Mouse (Mus musculus): ENCODE results near the gene Hdgfl2. TPM values are rescaled to one million over a fixed set of nuclear protein-coding genes. Genes with fewer than 3 reads are reported as not detected.
A peak's percentile ranks its signal among the peaks of the same experiment; 100 is the strongest.
"Not testable (repeated sequence)": the region's sequence is repeated elsewhere in the genome, so short reads cannot be mapped to it uniquely, and the experiment has no call there.

Gene Hdgfl2
- polyA plus RNA-seq, 1 experiment from 2014 or later, result 150 TPM

- not testable (repeated sequence) for H3K9me3 ChIP-seq (ENCODE audit: control insufficient read depth, low read length); H3K9ac ChIP-seq (ENCODE audit: low read length); H3K4me2 ChIP-seq (ENCODE audit: low read depth, low read length, severe bottlenecking); H3K4me3 ChIP-seq (ENCODE audit: low read depth, low read length); H3K36me3 ChIP-seq (ENCODE audit: control insufficient read depth, insufficient read depth, low read length); DNase-seq (ENCODE audit: low spot score); ATAC-seq (replicated peaks; ENCODE audit: low FRiP score); H3K4me1 ChIP-seq (replicated peaks; ENCODE audit: control insufficient read depth, insufficient read depth, low read length); H3K27ac ChIP-seq (ENCODE audit: low read depth, low read length); H3K27me3 ChIP-seq (ENCODE audit: control insufficient read depth, insufficient read depth, low read length)
- WGBS, result 97% methylated on average over 4 of the region's 4 CpGs
Observed at GRCm38 (mm10) chr17:56106436-56106835, 27.0 kb downstream of the Hdgfl2 start.

- H3K9ac ChIP-seq (ENCODE audit: low read length), result no peak overlapping the region
- DNase-seq (ENCODE audit: low spot score) (no peak), ATAC-seq (replicated peaks; ENCODE audit: low FRiP score) (no peak)
- no peaks in the 10 kb centered on the region for H3K4me1 ChIP-seq (replicated peaks; ENCODE audit: control insufficient read depth, insufficient read depth, low read length)
- H3K36me3 ChIP-seq (ENCODE audit: control insufficient read depth, insufficient read depth, low read length), result no peaks in the 10 kb centered on the region; the same call in 1 of the 2 replicates
- H3K4me3 ChIP-seq (ENCODE audit: low read depth, low read length), result no peak overlapping the region
- H3K27ac ChIP-seq (ENCODE audit: low read depth, low read length), result no peak overlapping the region
- H3K4me2 ChIP-seq (ENCODE audit: low read depth, low read length, severe bottlenecking), result no peak overlapping the region
- 83% methylated on average over 4 of the region's 4 CpGs for WGBS
- H3K27me3 ChIP-seq (ENCODE audit: control insufficient read depth, insufficient read depth, low read length), result no peaks in the 10 kb centered on the region
- no peaks in the 10 kb centered on the region for H3K9me3 ChIP-seq (ENCODE audit: control insufficient read depth, low read length)
Observed at GRCm38 (mm10) chr17:56106981-56107380, 27.5 kb downstream of the Hdgfl2 start.

GRCm38 (mm10) chr17:56107736-56108135, 28.3 kb downstream of the Hdgfl2 start:
- Histone ChIP-seq H3K9me3 (ENCODE audit: control insufficient read depth, low read length) (no peaks in the 10 kb centered on the region), H3K4me2 (ENCODE audit: low read depth, low read length, severe bottlenecking) (no peak overlapping the region), H3K27me3 (ENCODE audit: control insufficient read depth, insufficient read depth, low read length) (no peaks in the 10 kb centered on the region), H3K27ac (ENCODE audit: low read depth, low read length) (no peak overlapping the region), H3K36me3 (ENCODE audit: control insufficient read depth, insufficient read depth, low read length) (no peaks in the 10 kb centered on the region; the same call in 1 of the 2 replicates), H3K9ac (ENCODE audit: low read length) (no peak overlapping the region), H3K4me3 (ENCODE audit: low read depth, low read length) (no peak overlapping the region), H3K4me1 (replicated peaks; ENCODE audit: control insufficient read depth, insufficient read depth, low read length) (no peaks in the 10 kb centered on the region)
- DNase-seq (ENCODE audit: low spot score) (no peak), ATAC-seq (replicated peaks; ENCODE audit: low FRiP score) (no peak)
- WGBS, result 72% methylated on average over 2 of the region's 2 CpGs

- ATAC-seq (replicated peaks; ENCODE audit: low FRiP score) (no peak), DNase-seq (ENCODE audit: low spot score) (no peak)
- Histone ChIP-seq H3K27me3 (ENCODE audit: control insufficient read depth, insufficient read depth, low read length) (no peaks in the 10 kb centered on the region), H3K4me2 (ENCODE audit: low read depth, low read length, severe bottlenecking) (no peak overlapping the region), H3K36me3 (ENCODE audit: control insufficient read depth, insufficient read depth, low read length) (no peaks in the 10 kb centered on the region; the same call in 1 of the 2 replicates), H3K27ac (ENCODE audit: low read depth, low read length) (no peak overlapping the region), H3K4me3 (ENCODE audit: low read depth, low read length) (no peak overlapping the region), H3K4me1 (replicated peaks; ENCODE audit: control insufficient read depth, insufficient read depth, low read length) (no peaks in the 10 kb centered on the region), H3K9me3 (ENCODE audit: control insufficient read depth, low read length) (no peaks in the 10 kb centered on the region), H3K9ac (ENCODE audit: low read length) (no peak overlapping the region)
- WGBS, result 85% methylated on average over 6 of the region's 6 CpGs
Observed at GRCm38 (mm10) chr17:56108334-56109044, 29.1 kb downstream of the Hdgfl2 start.

- ATAC-seq (replicated peaks; ENCODE audit: low FRiP score) (no peak), DNase-seq (ENCODE audit: low spot score) (no peak)
- WGBS, result 59% methylated on average over 10 of the region's 10 CpGs
- no peak within 1 kb of the TSS for H3K4me3 ChIP-seq (ENCODE audit: low read depth, low read length)
- H3K9me3 ChIP-seq (ENCODE audit: control insufficient read depth, low read length), result no peaks in the 10 kb centered on the region
- H3K27me3 ChIP-seq (ENCODE audit: control insufficient read depth, insufficient read depth, low read length), result no peaks in the 10 kb centered on the region
- no peaks in the 10 kb centered on the region for H3K36me3 ChIP-seq (ENCODE audit: control insufficient read depth, insufficient read depth, low read length)
- H3K4me1 ChIP-seq (replicated peaks; ENCODE audit: control insufficient read depth, insufficient read depth, low read length), result no peaks in the 10 kb centered on the region
- H3K4me2 ChIP-seq (ENCODE audit: low read depth, low read length, severe bottlenecking), result no peak within 1 kb of the TSS
- no peak within 1 kb of the TSS for H3K27ac ChIP-seq (ENCODE audit: low read depth, low read length)
- H3K9ac ChIP-seq (ENCODE audit: low read length), result no peak within 1 kb of the TSS
Observed at GRCm38 (mm10) chr17:56109219-56110051, 30.0 kb downstream of the Hdgfl2 start, which contains the start of gene Plin4. Gene Plin4, minus strand, starts transcription at chr17:56109803.

GRCm38 (mm10) chr17:56110571-56110970, 31.1 kb downstream of the Hdgfl2 start:
- H3K4me1 ChIP-seq (replicated peaks; ENCODE audit: control insufficient read depth, insufficient read depth, low read length), result no peaks in the 10 kb centered on the region
- no peak overlapping the region for H3K4me2 ChIP-seq (ENCODE audit: low read depth, low read length, severe bottlenecking)
- H3K4me3 ChIP-seq (ENCODE audit: low read depth, low read length), result no peak overlapping the region
- no peak overlapping the region for H3K9ac ChIP-seq (ENCODE audit: low read length)
- no peaks in the 10 kb centered on the region for H3K27me3 ChIP-seq (ENCODE audit: control insufficient read depth, insufficient read depth, low read length)
- no peak overlapping the region for H3K27ac ChIP-seq (ENCODE audit: low read depth, low read length)
- no peaks in the 10 kb centered on the region for H3K36me3 ChIP-seq (ENCODE audit: control insufficient read depth, insufficient read depth, low read length)
- DNase-seq (ENCODE audit: low spot score) (no peak), ATAC-seq (replicated peaks; ENCODE audit: low FRiP score) (no peak)
- H3K9me3 ChIP-seq (ENCODE audit: control insufficient read depth, low read length), result no peaks in the 10 kb centered on the region
- 70% methylated on average over 4 of the region's 4 CpGs for WGBS

- Histone ChIP-seq H3K36me3 (ENCODE audit: control insufficient read depth, insufficient read depth, low read length) (no peaks in the 10 kb centered on the region), H3K4me3 (ENCODE audit: low read depth, low read length) (no peak overlapping the region), H3K27ac (ENCODE audit: low read depth, low read length) (no peak overlapping the region), H3K4me2 (ENCODE audit: low read depth, low read length, severe bottlenecking) (no peak overlapping the region), H3K9me3 (ENCODE audit: control insufficient read depth, low read length) (no peaks in the 10 kb centered on the region), H3K27me3 (ENCODE audit: control insufficient read depth, insufficient read depth, low read length) (no peaks in the 10 kb centered on the region), H3K4me1 (replicated peaks; ENCODE audit: control insufficient read depth, insufficient read depth, low read length) (no peaks in the 10 kb centered on the region), H3K9ac (ENCODE audit: low read length) (no peak overlapping the region)
- DNase-seq (ENCODE audit: low spot score) (no peak), ATAC-seq (replicated peaks; ENCODE audit: low FRiP score) (no peak)
- WGBS, result 60% methylated on average over 1 of the region's 1 CpGs
Observed at GRCm38 (mm10) chr17:56111021-56111420, 31.6 kb downstream of the Hdgfl2 start.

GRCm38 (mm10) chr17:56111864-56112263, 32.4 kb downstream of the Hdgfl2 start:
- 42% methylated on average over 5 of the region's 5 CpGs for WGBS
- no peaks in the 10 kb centered on the region; the same call in 1 of the 2 replicates for H3K27me3 ChIP-seq (ENCODE audit: control insufficient read depth, insufficient read depth, low read length)
- H3K36me3 ChIP-seq (ENCODE audit: control insufficient read depth, insufficient read depth, low read length), result no peaks in the 10 kb centered on the region
- H3K4me3 ChIP-seq (ENCODE audit: low read depth, low read length), result no peak overlapping the region
- no peak overlapping the region for H3K9ac ChIP-seq (ENCODE audit: low read length)
- no peak overlapping the region for H3K4me2 ChIP-seq (ENCODE audit: low read depth, low read length, severe bottlenecking)
- H3K27ac ChIP-seq (ENCODE audit: low read depth, low read length), result no peak overlapping the region
- no peaks in the 10 kb centered on the region for H3K4me1 ChIP-seq (replicated peaks; ENCODE audit: control insufficient read depth, insufficient read depth, low read length)
- DNase-seq (ENCODE audit: low spot score), result peak; percentile 80
- ATAC-seq (replicated peaks; ENCODE audit: low FRiP score), result peak; percentile 57
- no peaks in the 10 kb centered on the region for H3K9me3 ChIP-seq (ENCODE audit: control insufficient read depth, low read length)
